Mouse (Mus musculus) MEL (cell line): ENCODE results near the gene Ccdc182. TPM values are rescaled to one million over a fixed set of nuclear protein-coding genes. Genes with fewer than 3 reads are reported as not detected.

Experiments used
- DNase-seq: peaks from one replicate; pipeline ENCODE4 v3.0.0; 2011; ENCODE audit warnings: low read depth, low spot score
- H3K27ac ChIP-seq: 2 replicates; pipeline ENCODE4 v1.5.1; 2012; ENCODE audit warnings: low read depth, mild to moderate bottlenecking, control low read depth, low read length, moderate library complexity; ENCODE audit not compliant: control insufficient read depth
- H3K27me3 ChIP-seq, 2 experiments: fragments of 150-350 bp in 1 of 2; sonication (generic) in 1 of 2; 2 replicates each; pipeline ENCODE4 v1.6.1; 2012; ENCODE audit warnings: low read length in 2 of 2, mild to moderate bottlenecking in 2 of 2, improper control_type of control experiment in 1 of 2, moderate library complexity in 1 of 2; ENCODE audit not compliant: insufficient read depth in 2 of 2, control insufficient read depth in 1 of 2
- H3K36me3 ChIP-seq, 2 experiments: 2 replicates each; pipeline ENCODE4 v1.6.1; 2012 to 2014; ENCODE audit warnings: low read length in 2 of 2, improper control_type of control experiment in 1 of 2, inconsistent platforms in 1 of 2, mild to moderate bottlenecking in 1 of 2; ENCODE audit not compliant: insufficient read depth in 2 of 2, control insufficient read depth in 1 of 2
- H3K4me1 ChIP-seq, 2 experiments: fragments of 150-350 bp in 1 of 2; sonication (generic) in 1 of 2; 2 replicates each; pipeline ENCODE4 v1.6.1; 2012; ENCODE audit warnings: low read length in 2 of 2, improper control_type of control experiment in 1 of 2, mild to moderate bottlenecking in 1 of 2; ENCODE audit not compliant: insufficient read depth in 2 of 2, control insufficient read depth in 1 of 2
- H3K4me3 ChIP-seq, 2 experiments: fragments of 150-350 bp in 1 of 2; sonication (generic) in 1 of 2; 2 replicates each; pipeline ENCODE4 v1.5.1; 2012; ENCODE audit warnings: low read depth in 2 of 2, low read length in 2 of 2, mild to moderate bottlenecking in 2 of 2, moderate library complexity in 2 of 2, control low read depth in 1 of 2, improper control_type of control experiment in 1 of 2; ENCODE audit not compliant: control insufficient read depth in 1 of 2, insufficient read depth in 1 of 2
- H3K79me2 ChIP-seq: 2 replicates; pipeline ENCODE4 v1.6.1; 2012; ENCODE audit warnings: mild to moderate bottlenecking, low read length, moderate library complexity; ENCODE audit not compliant: control insufficient read depth, poor library complexity, insufficient read depth
- H3K9ac ChIP-seq: 2 replicates; pipeline ENCODE4 v1.6.1; 2012; ENCODE audit warnings: low read depth, mild to moderate bottlenecking, control low read depth, low read length, moderate library complexity; ENCODE audit not compliant: control insufficient read depth, poor library complexity, severe bottlenecking
- H3K9me3 ChIP-seq: fragments of 150-350 bp; sonication (generic); replicated peaks from 2 replicates; pipeline ENCODE4 v1.6.1; 2012; ENCODE audit warnings: mild to moderate bottlenecking, low read length, improper control_type of control experiment, moderate library complexity; ENCODE audit not compliant: insufficient read depth
- CHD1 ChIP-seq: IDR thresholded peaks from 2 replicates; pipeline ENCODE4 v1.6.1; 2012; ENCODE audit warnings: low read depth, mild to moderate bottlenecking, inconsistent platforms, low read length, improper control_type of control experiment
- CTCF ChIP-seq, 3 experiments: IDR thresholded peaks in 2 of 3; conservative IDR thresholded peaks in 1 of 3; 2 replicates each; pipeline ENCODE4 v1.5.1; 2011 to 2012; ENCODE audit warnings: low read length in 3 of 3, low read depth in 2 of 3, mild to moderate bottlenecking in 2 of 3, improper control_type of control experiment in 1 of 3, inconsistent platforms in 1 of 3, mixed read lengths in 1 of 3, moderate library complexity in 1 of 3; ENCODE audit not compliant: control insufficient read depth in 1 of 3, insufficient read depth in 1 of 3, poor library complexity in 1 of 3, severe bottlenecking in 1 of 3
- ELF1 ChIP-seq: IDR thresholded peaks from 2 replicates; pipeline ENCODE4 v1.6.1; 2014; ENCODE audit warnings: low read depth, mild to moderate bottlenecking, inconsistent platforms, low read length, improper control_type of control experiment, moderate library complexity
- HCFC1 ChIP-seq: IDR thresholded peaks from 2 replicates; pipeline ENCODE4 v1.6.1; 2012; ENCODE audit warnings: low read depth, mild to moderate bottlenecking, inconsistent platforms, low read length, improper control_type of control experiment, moderate library complexity
- JUND ChIP-seq: IDR thresholded peaks from 2 replicates; pipeline ENCODE4 v1.6.1; 2011; ENCODE audit warnings: low read depth, mild to moderate bottlenecking, improper control_type of control experiment, low read length
- KAT2A ChIP-seq: conservative IDR thresholded peaks from 2 replicates; pipeline ENCODE4 v1.6.1; 2012; ENCODE audit warnings: low read depth, low read length, improper control_type of control experiment, inconsistent platforms
- MAFK ChIP-seq: IDR thresholded peaks from 2 replicates; pipeline ENCODE4 v1.6.1; 2011; ENCODE audit warnings: low read depth, mild to moderate bottlenecking, low read length, improper control_type of control experiment, borderline replicate concordance
- MAX ChIP-seq: IDR thresholded peaks from 2 replicates; pipeline ENCODE4 v1.6.1; 2011; ENCODE audit warnings: low read length, improper control_type of control experiment
- MXI1 ChIP-seq: IDR thresholded peaks from 2 replicates; pipeline ENCODE4 v1.6.1; 2011; ENCODE audit warnings: mild to moderate bottlenecking, low read depth, low read length, improper control_type of control experiment
- MYB ChIP-seq: IDR thresholded peaks from 2 replicates; pipeline ENCODE4 v1.6.1; 2011; ENCODE audit warnings: mild to moderate bottlenecking, low read depth, low read length, improper control_type of control experiment
- MYC ChIP-seq: IDR thresholded peaks from 2 replicates; pipeline ENCODE4 v1.6.1; 2011; ENCODE audit warnings: low read depth, mild to moderate bottlenecking, low read length, improper control_type of control experiment, moderate library complexity
- NELFE ChIP-seq: IDR thresholded peaks from 2 replicates; pipeline ENCODE4 v1.6.1; 2011; ENCODE audit warnings: low read depth, low read length, improper control_type of control experiment
- NRF1 ChIP-seq: IDR thresholded peaks from 2 replicates; pipeline ENCODE4 v1.6.1; 2014; ENCODE audit warnings: low read depth, mild to moderate bottlenecking, inconsistent platforms, low read length, improper control_type of control experiment, moderate library complexity; ENCODE audit not compliant: poor library complexity, insufficient read depth, severe bottlenecking
- POLR2A ChIP-seq, 2 experiments: IDR thresholded peaks; 2 replicates each; pipeline ENCODE4 v1.6.1; 2011 to 2012; ENCODE audit warnings: low read length in 2 of 2, mild to moderate bottlenecking in 2 of 2, control low read depth in 1 of 2, improper control_type of control experiment in 1 of 2, low read depth in 1 of 2, moderate library complexity in 1 of 2; ENCODE audit not compliant: control insufficient read depth in 1 of 2, insufficient read depth in 1 of 2, poor library complexity in 1 of 2
- POLR2AphosphoS2 ChIP-seq: IDR thresholded peaks from 2 replicates; pipeline ENCODE4 v1.6.1; 2011; ENCODE audit warnings: low read length, improper control_type of control experiment
- POLR2AphosphoS5 ChIP-seq: IDR thresholded peaks from 2 replicates; pipeline ENCODE4 v1.6.1; 2012; ENCODE audit warnings: low read depth, borderline replicate concordance, mild to moderate bottlenecking, inconsistent platforms, low read length, moderate library complexity, mixed read lengths
- RAD21 ChIP-seq: IDR thresholded peaks from 2 replicates; pipeline ENCODE4 v1.6.1; 2011; ENCODE audit warnings: mild to moderate bottlenecking, low read depth, low read length, improper control_type of control experiment
- SIN3A ChIP-seq: IDR thresholded peaks from 2 replicates; pipeline ENCODE4 v1.6.1; 2012; ENCODE audit warnings: low read length, improper control_type of control experiment, inconsistent platforms
- SMC3 ChIP-seq: IDR thresholded peaks from 2 replicates; pipeline ENCODE4 v1.6.1; 2011; ENCODE audit warnings: low read depth, low read length, improper control_type of control experiment
- TAL1 ChIP-seq: IDR thresholded peaks from 2 replicates; pipeline ENCODE4 v1.6.1; 2012; ENCODE audit warnings: mild to moderate bottlenecking, inconsistent platforms, low read length, moderate library complexity, mixed read lengths
- TBP ChIP-seq: IDR thresholded peaks from 2 replicates; pipeline ENCODE4 v1.8.0; 2011; ENCODE audit warnings: low read depth, low read length, improper control_type of control experiment
- ZC3H11A ChIP-seq: IDR thresholded peaks from 2 replicates; pipeline ENCODE4 v1.6.1; 2012; ENCODE audit warnings: low read depth, mild to moderate bottlenecking, inconsistent platforms, low read length, improper control_type of control experiment
- ZMIZ1 ChIP-seq: IDR thresholded peaks from 2 replicates; pipeline ENCODE4 v1.6.1; 2012; ENCODE audit warnings: low read depth, mild to moderate bottlenecking, inconsistent platforms, low read length, improper control_type of control experiment, moderate library complexity
- polyA plus RNA-seq, 2 experiments: library from polyadenylated mRNA; stranded (reverse) in 1 of 2; unstranded in 1 of 2; fragments of >175 nt in 1 of 2; fragments of >200 nt in 1 of 2; gene quantifications; 2 replicates each; pipeline versions ENCODE4 v1.2.1 to v1.2.4; 2012; ENCODE audit warnings: low replicate concordance in 2 of 2, low read depth in 1 of 2; ENCODE audit not compliant: insufficient read length in 2 of 2, insufficient read depth in 1 of 2, missing spikeins in 1 of 2
- total RNA-seq: library from RNA; depleted of rRNA; stranded (reverse); fragments of 300-350 nt; gene quantifications from 2 replicates; pipeline ENCODE4 v1.2.3, GENCODE M21; 2012

Gene Ccdc182
- total and polyA plus RNA-seq, 3 experiments: not detected

DNA sequence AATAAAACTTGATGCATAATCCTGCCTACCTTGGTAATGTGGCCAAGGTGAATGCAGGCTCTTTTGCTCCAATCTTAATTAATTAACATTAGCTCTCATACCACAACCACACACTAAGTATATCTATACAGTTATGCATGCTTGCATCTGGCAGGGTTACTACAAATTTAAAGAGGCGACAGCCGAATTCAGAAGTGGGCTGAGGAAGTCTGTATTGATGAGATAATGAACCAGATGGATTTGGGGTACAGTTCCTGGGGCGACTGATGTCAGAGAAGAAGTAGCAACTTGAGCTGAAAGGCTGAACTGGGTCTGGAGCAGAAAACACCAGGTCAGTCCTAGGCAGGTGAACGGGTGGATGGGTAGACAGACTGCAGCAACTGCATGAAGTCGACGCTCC, 11.9 kb downstream of the Ccdc182 start (continued):
- TF ChIP-seq CHD1 (no peak), RAD21 (no peak), HCFC1 (no peak), ELF1 (no peak), TAL1 (peak; percentile 75), MYB (no peak), CTCF (IDR thresholded peaks at IDR 0.05 in 2 of 3, conservative IDR thresholded peaks at IDR 0.05 in 1 of 3; ENCODE audit: control insufficient read depth in 1 of 3, insufficient read depth in 1 of 3, low read depth in 2 of 3, low read length in 3 of 3, poor library complexity in 1 of 3, severe bottlenecking in 1 of 3) (no peak), MAX (no peak), NRF1 (no peak), SIN3A (peak; percentile 27; the same call in 1 of the 2 replicates)
- TF ChIP-seq, all 39 proteins: peak for 8

DNA sequence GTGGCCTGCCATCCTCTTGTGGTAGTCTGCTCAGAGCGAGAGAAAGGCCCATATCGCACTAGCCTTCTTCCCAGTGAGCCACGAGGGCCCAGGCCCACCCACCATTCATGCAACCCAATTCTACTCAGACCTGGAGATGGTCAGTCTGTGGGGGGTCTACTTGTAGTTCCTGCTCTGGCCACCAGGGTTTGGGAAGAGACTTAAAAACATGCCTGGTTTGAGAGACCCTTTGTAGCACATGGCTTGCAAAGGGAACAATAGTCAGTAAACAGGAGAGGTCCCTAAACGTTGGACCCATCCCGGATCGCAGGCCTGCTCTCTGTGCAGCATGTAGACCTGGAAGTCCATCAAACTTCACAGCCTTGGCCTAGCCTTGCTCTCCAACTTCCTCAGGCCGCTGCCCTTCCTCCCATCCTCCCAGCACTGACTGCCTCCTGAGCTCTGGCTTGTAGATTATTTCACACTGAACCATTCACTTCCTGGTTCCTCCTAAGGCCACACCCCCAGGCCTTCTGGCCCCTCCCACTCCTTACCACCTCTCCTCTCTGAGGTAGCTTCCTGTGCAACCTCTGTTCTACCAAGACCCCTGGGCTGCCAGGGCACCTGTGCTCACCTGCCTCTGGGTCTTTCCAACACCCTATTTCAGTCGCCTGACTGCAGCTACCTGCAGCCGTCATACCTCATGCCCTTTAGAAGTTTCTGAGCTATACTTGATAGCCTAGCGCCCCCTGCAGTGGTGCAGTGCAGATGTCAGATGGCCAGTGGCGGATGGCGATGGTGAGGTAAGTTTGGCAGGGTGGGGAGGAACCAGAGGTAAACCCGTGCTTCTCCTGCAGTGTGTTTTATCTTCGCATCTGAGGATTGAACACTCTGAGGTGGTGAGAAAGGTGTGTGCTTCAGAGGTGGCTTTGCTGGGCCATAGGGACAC, 14.0 kb downstream of the Ccdc182 start:
- TF ChIP-seq MYC (peak; percentile 84), NRF1 (no peak), ZC3H11A (peak; percentile 49; the same call in 1 of the 2 replicates), TBP (peak; percentile 64; the same call in 1 of the 2 replicates), POLR2A (IDR thresholded peaks at IDR 0.05; ENCODE audit: control insufficient read depth in 1 of 2, insufficient read depth in 1 of 2, low read depth in 1 of 2, low read length in 2 of 2, poor library complexity in 1 of 2) (peak; percentile 47 to 83; a peak in 3 of 4 replicates), POLR2AphosphoS2 (peak; percentile 66; the same call in 1 of the 2 replicates), JUND (no peak), HCFC1 (peak; percentile 62), NELFE (peak; percentile 72), SMC3 (peak; percentile 60), POLR2AphosphoS5 (no peak), ELF1 (peak; percentile 95), MXI1 (no peak; the same call in none of the 2 replicates), RAD21 (peak; percentile 57), KAT2A (no peak), MAX (no peak; the same call in 1 of the 2 replicates), CTCF (IDR thresholded peaks at IDR 0.05 in 2 of 3, conservative IDR thresholded peaks at IDR 0.05 in 1 of 3; ENCODE audit: control insufficient read depth in 1 of 3, insufficient read depth in 1 of 3, low read depth in 2 of 3, low read length in 3 of 3, poor library complexity in 1 of 3, severe bottlenecking in 1 of 3) (peak; percentile 55 to 86 (median 76)), ZMIZ1 (0 out of 2 replicates have a peak, but pooled peaks have one; percentile 52), MAFK (no peak)
- H3K27me3 ChIP-seq: no peaks in the 10 kb centered on the region; a peak in 1 of 4 replicates
- no peaks in the 10 kb centered on the region for H3K79me2 ChIP-seq
- H3K9ac ChIP-seq: peak overlapping the region; percentile 38
- H3K4me3 ChIP-seq: peak overlapping the region; percentile 35 to 49
- 0 out of 2 replicates have a peak overlapping the region, but pooled peaks have one; percentile 7 for H3K27ac ChIP-seq
- H3K4me1 ChIP-seq: peaks cover 10 to 23% of the 10 kb centered on the region in 2 experiments
- no peaks in the 10 kb centered on the region for H3K9me3 ChIP-seq
- H3K36me3 ChIP-seq: peaks cover 0 to 18% of the 10 kb centered on the region in 2 experiments; a peak in 2 of 4 replicates
- DNase-seq: peak; percentile 92
